Mouse (Mus musculus): ENCODE measurements around the gene Calr.

DNA sequence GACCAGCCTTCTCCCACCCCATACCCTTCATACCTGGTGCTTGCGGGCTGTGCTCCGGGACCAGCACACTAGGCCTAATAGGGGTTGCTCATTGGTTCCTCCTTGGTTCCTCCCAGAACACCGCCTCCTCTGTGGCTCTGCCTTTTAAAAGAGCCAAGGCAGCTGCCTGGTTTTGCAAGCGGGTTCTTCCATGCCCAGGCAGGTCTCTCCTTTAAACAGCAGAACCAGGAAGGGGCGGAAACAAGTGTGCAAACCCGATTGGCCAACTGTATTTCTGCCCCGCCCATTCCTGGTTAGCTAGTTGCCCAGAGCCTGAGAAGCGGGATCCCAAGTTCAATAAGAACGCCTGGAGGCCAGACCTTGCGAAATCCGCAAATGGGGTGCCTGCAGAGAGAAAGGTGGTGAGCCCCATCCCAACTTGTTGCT, 47.0 kb upstream of the Calr start, which contains the start of gene Gcdh:
- TF ChIP-seq CTCF (IDR thresholded peaks at IDR 0.05; ENCODE audit: low read depth, low read length) (no peak), POLR2A (IDR thresholded peaks at IDR 0.05; ENCODE audit: borderline replicate concordance, low read depth, low read length) (no peak)

All from bone marrow macrophage, adult 2 months (primary cell).